Mouse (Mus musculus) embryonic facial prominence, embryonic 14.5 days (tissue): ENCODE results near the gene Espl1. TPM values are rescaled to one million over a fixed set of nuclear protein-coding genes. Genes with fewer than 3 reads are reported as not detected.
A peak's percentile ranks its signal among the peaks of the same experiment; 100 is the strongest.

Experiments used
- ATAC-seq: fragments of 200-750 bp; cut with Nextera tagmentation; 2 replicates; pipeline ENCODE4 v1.8.0; 2017; ENCODE audit warnings: low read depth, moderate number of reproducible peaks, moderate TSS enrichment
- DNase-seq: peaks from one replicate; pipeline ENCODE4 v3.0.0-alpha.2; 2015; ENCODE audit warnings: low spot score
- H3K27ac ChIP-seq: fragments of 300-500 bp; sonication (generic); replicated peaks from 2 replicates; pipeline ENCODE4 v1.5.1; 2014; ENCODE audit warnings: low read depth, mild to moderate bottlenecking, low read length, moderate library complexity
- H3K27me3 ChIP-seq: fragments of 300-500 bp; sonication (generic); replicated peaks from 2 replicates; pipeline ENCODE4 v1.6.1; 2014; ENCODE audit warnings: low read length; ENCODE audit not compliant: control insufficient read depth, insufficient read depth
- H3K36me3 ChIP-seq: fragments of 300-500 bp; sonication (generic); 2 replicates; pipeline ENCODE4 v1.6.1; 2014; ENCODE audit warnings: low read length, mixed read lengths; ENCODE audit not compliant: control insufficient read depth, insufficient read depth
- H3K4me1 ChIP-seq: fragments of 300-500 bp; sonication (generic); 2 replicates; pipeline ENCODE4 v1.6.1; 2014; ENCODE audit warnings: antibody characterized with exemption, low read length; ENCODE audit not compliant: control insufficient read depth, insufficient read depth
- H3K4me2 ChIP-seq: fragments of 300-500 bp; sonication (generic); 2 replicates; pipeline ENCODE4 v1.6.1; 2014; ENCODE audit warnings: low read depth, mild to moderate bottlenecking, low read length, moderate library complexity, mixed read lengths
- H3K4me3 ChIP-seq: fragments of 300-500 bp; sonication (generic); 2 replicates; pipeline ENCODE4 v1.5.1; 2014; ENCODE audit warnings: low read depth, mild to moderate bottlenecking, low read length
- H3K9ac ChIP-seq: fragments of 300-500 bp; sonication (generic); 2 replicates; pipeline ENCODE4 v1.6.1; 2014; ENCODE audit warnings: low read depth, mild to moderate bottlenecking, low read length, moderate library complexity, mixed read lengths
- H3K9me3 ChIP-seq: fragments of 300-500 bp; sonication (generic); 2 replicates; pipeline ENCODE4 v1.6.1; 2016; ENCODE audit warnings: low read length; ENCODE audit not compliant: control insufficient read depth
- WGBS: fragments of 180-500 bp; shearing (Covaris S2); extraction: QIAGEN DNeasy Blood & Tissue Kit; methylation state at CpG from one replicate; pipeline ENCODE4 v1.1.7; 2014; 5-methylcytosine and 5-hydroxymethylcytosine counted together
- polyA plus RNA-seq: library from polyadenylated mRNA; unstranded; fragments of >200 nt; fragmentation: Nextera tagmentation; extraction: Ambion mirVana; gene quantifications from 2 replicates; pipeline ENCODE4 v1.2.1, GENCODE M21; 2014

Espl1 gene
- polyA plus RNA-seq, 1 experiment from 2014 or later = 22.4 TPM

GRCm38 (mm10) chr15:102282463-102283292 lies 13.4 kb upstream of the Espl1 start:
- ATAC-seq (no peak), DNase-seq (no peak)
- WGBS = 79% methylated on average over 8 of the region's 8 CpGs
- H3K4me3 ChIP-seq = no peak overlapping the region
- no peaks in the 10 kb centered on the region for H3K27me3 ChIP-seq
- H3K27ac ChIP-seq = no peak overlapping the region
- H3K9ac ChIP-seq = no peak overlapping the region
- H3K9me3 ChIP-seq = no peaks in the 10 kb centered on the region
- H3K36me3 ChIP-seq = peaks cover 27% of the 10 kb centered on the region
- H3K4me1 ChIP-seq = peaks cover 10% of the 10 kb centered on the region; the same call in 1 of the 2 replicates
- H3K4me2 ChIP-seq = no peak overlapping the region

GRCm38 (mm10) chr15:102283648-102284047 lies 12.4 kb upstream of the Espl1 start:
- WGBS = 73% methylated on average over 3 of the region's 3 CpGs
- no peak overlapping the region for H3K4me2 ChIP-seq
- H3K27me3 ChIP-seq = no peaks in the 10 kb centered on the region
- H3K27ac ChIP-seq = no peak overlapping the region
- ATAC-seq (no peak), DNase-seq (no peak)
- peaks cover 27% of the 10 kb centered on the region for H3K36me3 ChIP-seq
- H3K4me1 ChIP-seq = peaks cover 10% of the 10 kb centered on the region; the same call in 1 of the 2 replicates
- H3K9me3 ChIP-seq = no peaks in the 10 kb centered on the region
- no peak overlapping the region for H3K4me3 ChIP-seq
- H3K9ac ChIP-seq = 0 out of 2 replicates have a peak overlapping the region, but pooled peaks have one; percentile 0

GRCm38 (mm10) chr15:102287395-102287794 lies 8.7 kb upstream of the Espl1 start:
- no peaks in the 10 kb centered on the region for H3K4me1 ChIP-seq
- H3K36me3 ChIP-seq = peaks cover 5% of the 10 kb centered on the region; the same call in 1 of the 2 replicates
- no peak overlapping the region for H3K4me3 ChIP-seq
- DNase-seq = peak; percentile 69
- H3K27me3 ChIP-seq = no peaks in the 10 kb centered on the region
- H3K9me3 ChIP-seq = no peaks in the 10 kb centered on the region
- H3K9ac ChIP-seq = no peak overlapping the region
- no peak overlapping the region for H3K4me2 ChIP-seq
- ATAC-seq = no peak
- H3K27ac ChIP-seq = no peak overlapping the region

DNA sequence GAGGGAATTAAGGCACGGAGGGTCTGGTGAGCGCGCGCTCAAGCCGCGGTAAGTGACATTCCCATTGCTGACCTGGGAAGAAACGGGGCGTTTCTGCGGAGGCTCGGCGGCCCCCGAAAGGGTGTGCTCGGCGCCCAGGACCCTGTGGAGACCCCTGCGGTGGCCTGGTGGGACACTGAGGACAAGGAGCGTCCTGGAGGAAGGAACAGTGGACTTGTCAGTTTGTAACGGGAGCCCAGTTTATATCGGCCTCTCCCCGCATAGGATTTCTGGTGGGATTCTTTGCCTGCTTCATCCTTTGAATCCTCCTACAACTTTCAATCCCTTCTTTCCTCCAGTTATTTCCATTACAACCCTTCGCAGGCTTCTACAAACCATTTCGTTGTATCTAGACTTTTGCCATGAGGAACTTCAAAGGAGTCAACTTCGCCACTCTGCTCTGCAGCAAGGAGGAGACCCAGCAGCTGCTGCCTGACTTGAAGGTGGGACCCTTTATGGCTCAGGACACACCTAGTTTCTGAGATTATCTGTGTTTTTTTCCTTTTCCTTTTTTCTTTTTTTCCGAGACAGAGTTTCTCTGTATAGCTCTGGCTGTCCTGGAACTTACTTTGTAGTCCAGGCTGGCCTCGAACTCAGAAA lies 421 bp downstream of the Espl1 start:
- ATAC-seq = no peak
- Histone ChIP-seq H3K27me3 (no peaks in the 10 kb centered on the region), H3K27ac (0 out of 2 replicates have a peak overlapping the region, but pooled peaks have one; percentile 21), H3K9me3 (no peaks in the 10 kb centered on the region), H3K36me3 (peaks cover 35% of the 10 kb centered on the region), H3K9ac (peak overlapping the region; percentile 64), H3K4me1 (peaks cover 9% of the 10 kb centered on the region), H3K4me3 (peak overlapping the region; percentile 77), H3K4me2 (peak overlapping the region; percentile 94)
- 4% methylated on average over 22 of the region's 24 CpGs for WGBS
- no peak for DNase-seq

GRCm38 (mm10) chr15:102302542-102302941 lies 6.5 kb downstream of the Espl1 start:
- H3K27ac ChIP-seq = no peak overlapping the region
- WGBS = 88% methylated on average over 6 of the region's 6 CpGs
- no peaks in the 10 kb centered on the region for H3K9me3 ChIP-seq
- no peaks in the 10 kb centered on the region for H3K4me1 ChIP-seq
- no peak for ATAC-seq
- H3K4me3 ChIP-seq = no peak overlapping the region
- no peaks in the 10 kb centered on the region for H3K27me3 ChIP-seq
- no peak overlapping the region for H3K4me2 ChIP-seq
- no peak for DNase-seq
- H3K9ac ChIP-seq = no peak overlapping the region
- H3K36me3 ChIP-seq = peaks cover 84% of the 10 kb centered on the region

DNA sequence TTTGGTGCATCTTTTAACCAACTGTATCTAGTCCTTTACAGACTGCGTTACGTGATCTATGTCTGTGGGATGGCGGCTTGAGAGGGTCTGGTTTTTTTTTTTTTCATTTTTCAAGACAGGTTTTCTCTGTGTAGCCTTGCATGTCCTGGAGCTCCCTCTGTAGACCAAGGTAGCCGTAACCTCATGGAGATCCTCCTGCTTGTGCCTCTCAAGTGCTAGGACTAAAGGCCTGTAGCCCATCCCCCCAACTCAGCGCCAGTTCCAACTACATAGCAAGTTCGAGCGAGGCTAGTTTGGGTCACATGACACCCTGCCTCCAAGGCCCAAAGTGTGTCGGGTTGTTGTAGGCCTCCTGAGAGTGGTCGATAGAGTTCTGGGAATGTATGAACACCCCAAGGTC lies 12.7 kb downstream of the Espl1 start:
- Histone ChIP-seq H3K36me3 (peaks cover 76% of the 10 kb centered on the region), H3K4me1 (no peaks in the 10 kb centered on the region), H3K4me3 (no peak overlapping the region), H3K4me2 (no peak overlapping the region), H3K9me3 (no peaks in the 10 kb centered on the region), H3K27ac (no peak overlapping the region), H3K27me3 (no peaks in the 10 kb centered on the region), H3K9ac (no peak overlapping the region)
- no peak for DNase-seq
- no peak for ATAC-seq
- 78% methylated on average over 9 of the region's 9 CpGs for WGBS

DNA sequence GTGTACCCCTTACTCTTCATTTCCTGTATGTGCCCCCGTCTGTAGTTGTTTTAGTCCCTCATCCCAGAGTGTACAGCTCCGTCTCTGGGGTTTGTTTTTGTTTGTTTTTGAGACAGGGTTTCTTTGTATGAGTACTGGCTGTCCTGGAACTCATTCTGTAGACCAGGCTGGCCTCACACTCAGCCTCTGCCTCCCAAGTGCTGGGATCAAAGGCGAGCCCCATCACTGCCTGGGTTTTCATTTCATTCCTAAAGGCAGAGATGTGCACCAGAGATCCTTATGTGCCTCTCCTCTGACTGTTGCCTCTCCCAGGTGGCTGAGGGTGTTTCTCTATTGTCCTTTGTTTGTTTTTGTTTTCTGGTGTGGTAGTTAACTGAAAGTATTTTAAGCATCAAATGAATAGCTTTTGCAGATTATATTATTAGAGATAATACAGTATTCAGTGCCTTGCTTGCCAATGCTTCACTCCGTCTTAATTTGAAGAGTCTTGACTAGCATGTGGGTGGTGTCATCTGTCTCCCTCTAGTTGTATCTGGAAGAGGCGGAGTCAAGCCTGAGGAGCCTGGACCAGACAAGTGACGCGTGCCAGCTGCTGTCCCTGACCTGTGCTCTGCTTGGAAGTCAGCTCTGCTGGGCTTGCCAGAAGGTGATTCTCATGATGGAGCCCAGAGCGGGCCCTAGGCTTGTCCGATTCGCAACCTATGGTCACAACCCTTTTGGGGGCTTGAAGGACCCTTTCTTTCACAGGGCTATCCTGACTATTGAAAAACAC lies 14.2 kb downstream of the Espl1 start:
- no peak overlapping the region for H3K4me2 ChIP-seq
- 74% methylated on average over 10 of the region's 10 CpGs for WGBS
- no peak for ATAC-seq

GRCm38 (mm10) chr15:102311489-102311888 lies 15.4 kb downstream of the Espl1 start:
- H3K36me3 ChIP-seq = peaks cover 74% of the 10 kb centered on the region
- H3K4me1 ChIP-seq = no peaks in the 10 kb centered on the region
- DNase-seq = no peak

More for the DNA sequence above, 14.2 kb downstream of the Espl1 start:
- Histone ChIP-seq H3K27me3 (no peaks in the 10 kb centered on the region), H3K4me1 (no peaks in the 10 kb centered on the region), H3K9ac (no peak overlapping the region), H3K27ac (no peak overlapping the region), H3K4me3 (no peak overlapping the region), H3K36me3 (peaks cover 74% of the 10 kb centered on the region), H3K9me3 (no peaks in the 10 kb centered on the region)
- no peak for DNase-seq

More at GRCm38 (mm10) chr15:102311489-102311888, 15.4 kb downstream of the Espl1 start:
- Histone ChIP-seq H3K27ac (no peak overlapping the region), H3K9me3 (no peaks in the 10 kb centered on the region), H3K9ac (no peak overlapping the region), H3K27me3 (no peaks in the 10 kb centered on the region), H3K4me2 (no peak overlapping the region), H3K4me3 (no peak overlapping the region)
- no peak for ATAC-seq
